Mouse (Mus musculus) macrophage (primary cell): ENCODE data around the gene Ifne. TPM values are rescaled to one million over a fixed set of nuclear protein-coding genes. Genes with fewer than 3 reads are reported as not detected.

ENCODE experiments used
- H3K27ac ChIP-seq: fragments of 350-480 bp; formaldehyde crosslinking; 2 replicates; pipeline ENCODE4 v1.9.0; 2021
- H3K36me3 ChIP-seq: fragments of 350-480 bp; formaldehyde crosslinking; 2 replicates; pipeline ENCODE4 v1.9.0; 2021; ENCODE audit errors: inconsistent target
- H3K4me3 ChIP-seq: fragments of 350-480 bp; formaldehyde crosslinking; 2 replicates; pipeline ENCODE4 v1.9.0; 2021; ENCODE audit errors: inconsistent target
- H3K79me2 ChIP-seq: fragments of 350-480 bp; formaldehyde crosslinking; 2 replicates; pipeline ENCODE4 v1.9.0; 2021; ENCODE audit errors: inconsistent target
- WGBS: methylation state at CpG from one replicate; pipeline ENCODE4 v1.1.7; 2026; ENCODE audit warnings: inconsistent platforms; ENCODE audit not compliant: missing documents; 5-methylcytosine and 5-hydroxymethylcytosine counted together
- polyA plus RNA-seq: library from polyadenylated mRNA; stranded (reverse); fragments of 250-400 nt; gene quantifications from 3 replicates; pipeline ENCODE4 v1.2.4, GENCODE M21; 2018; ENCODE audit warnings: inconsistent platforms
- total RNA-seq, 78 experiments: library from RNA; depleted of rRNA; stranded (reverse); fragments of 250-400 nt; gene quantifications; 1 replicate in 9 of 78; 2 replicates in 24 of 78; 3 replicates in 43 of 78; 4 replicates in 2 of 78; pipeline ENCODE4 v1.2.4; 2018; ENCODE audit warnings: inconsistent platforms in 56 of 78

Ifne gene
- not detected for total RNA-seq (2018; cell fraction: chromatin; rRNA removed)
- total RNA-seq (2018; cell fraction: cytosol; rRNA removed), result not detected
- total RNA-seq (2018; cell fraction: nucleus; rRNA removed), result not detected
- not detected in 3 replicates for polyA plus RNA-seq

- H3K79me2 ChIP-seq, result no peaks in the 10 kb centered on the region
- H3K27ac ChIP-seq, result no peak within 1 kb of the TSS
- H3K36me3 ChIP-seq, result no peaks in the 10 kb centered on the region
- 90% methylated on average over 8 of the region's 8 CpGs for WGBS
- H3K4me3 ChIP-seq, result no peak within 1 kb of the TSS
Observed at GRCm38 (mm10) chr4:88880101-88880500, at the start of gene Ifne. Ifne (minus strand) TSS chr4:88880201.

GRCm38 (mm10) chr4:88928341-88929102 lies 48.5 kb upstream of the Ifne start:
- no peaks in the 10 kb centered on the region for H3K79me2 ChIP-seq
- H3K36me3 ChIP-seq, result no peaks in the 10 kb centered on the region
- H3K27ac ChIP-seq, result no peak overlapping the region
- WGBS, result 86% methylated on average over 4 of the region's 4 CpGs
- H3K4me3 ChIP-seq, result no peak overlapping the region

GRCm38 (mm10) chr4:88927850-88928249 lies 47.8 kb upstream of the Ifne start:
- Histone ChIP-seq H3K79me2 (no peaks in the 10 kb centered on the region), H3K27ac (no peak overlapping the region), H3K36me3 (no peaks in the 10 kb centered on the region), H3K4me3 (no peak overlapping the region)
- WGBS, result 94% methylated on average over 2 of the region's 2 CpGs

- H3K79me2 ChIP-seq, result no peaks in the 10 kb centered on the region
- no peaks in the 10 kb centered on the region for H3K36me3 ChIP-seq
- WGBS, result no CpG with 5 or more reads among the region's 1 CpGs
- H3K4me3 ChIP-seq, result no peak overlapping the region
- H3K27ac ChIP-seq, result no peak overlapping the region
Observed at GRCm38 (mm10) chr4:88926637-88927036, 46.6 kb upstream of the Ifne start.

- Histone ChIP-seq H3K4me3 (no peak overlapping the region), H3K79me2 (no peaks in the 10 kb centered on the region), H3K27ac (no peak overlapping the region), H3K36me3 (no peaks in the 10 kb centered on the region)
- WGBS, result 93% methylated on average over 1 of the region's 1 CpGs
Observed at GRCm38 (mm10) chr4:88926082-88926481, 46.1 kb upstream of the Ifne start.

- H3K4me3 ChIP-seq, result no peak overlapping the region
- no peak overlapping the region for H3K27ac ChIP-seq
- no peaks in the 10 kb centered on the region for H3K36me3 ChIP-seq
- no peaks in the 10 kb centered on the region for H3K79me2 ChIP-seq
- 93% methylated on average over 2 of the region's 2 CpGs for WGBS
Observed at GRCm38 (mm10) chr4:88925456-88925855, 45.5 kb upstream of the Ifne start.

- H3K36me3 ChIP-seq, result no peaks in the 10 kb centered on the region
Observed at GRCm38 (mm10) chr4:88921280-88921679, 41.3 kb upstream of the Ifne start.

GRCm38 (mm10) chr4:88917770-88918460 lies 37.9 kb upstream of the Ifne start:
- no peaks in the 10 kb centered on the region for H3K36me3 ChIP-seq
- no peaks in the 10 kb centered on the region for H3K79me2 ChIP-seq
- H3K27ac ChIP-seq, result no peak overlapping the region
- 91% methylated on average over 5 of the region's 5 CpGs for WGBS
- no peak overlapping the region for H3K4me3 ChIP-seq

More at GRCm38 (mm10) chr4:88921280-88921679, 41.3 kb upstream of the Ifne start:
- Histone ChIP-seq H3K4me3 (no peak overlapping the region), H3K27ac (no peak overlapping the region), H3K79me2 (no peaks in the 10 kb centered on the region)
- 91% methylated on average over 5 of the region's 5 CpGs for WGBS

GRCm38 (mm10) chr4:88916306-88916705 lies 36.3 kb upstream of the Ifne start:
- H3K27ac ChIP-seq, result no peak overlapping the region
- H3K79me2 ChIP-seq, result no peaks in the 10 kb centered on the region
- WGBS, result 80% methylated on average over 4 of the region's 4 CpGs
- no peak overlapping the region for H3K4me3 ChIP-seq
- H3K36me3 ChIP-seq, result no peaks in the 10 kb centered on the region

GRCm38 (mm10) chr4:88913984-88914383 lies 34.0 kb upstream of the Ifne start:
- Histone ChIP-seq H3K36me3 (no peaks in the 10 kb centered on the region), H3K79me2 (no peaks in the 10 kb centered on the region), H3K4me3 (no peak overlapping the region), H3K27ac (no peak overlapping the region)
- 83% methylated on average over 1 of the region's 1 CpGs for WGBS

GRCm38 (mm10) chr4:88912882-88913281 lies 32.9 kb upstream of the Ifne start:
- 83% methylated on average over 2 of the region's 2 CpGs for WGBS
- Histone ChIP-seq H3K4me3 (no peak overlapping the region), H3K27ac (no peak overlapping the region), H3K36me3 (no peaks in the 10 kb centered on the region), H3K79me2 (no peaks in the 10 kb centered on the region)

GRCm38 (mm10) chr4:88912187-88912586 lies 32.2 kb upstream of the Ifne start:
- Histone ChIP-seq H3K27ac (no peak overlapping the region), H3K36me3 (no peaks in the 10 kb centered on the region), H3K4me3 (no peak overlapping the region), H3K79me2 (no peaks in the 10 kb centered on the region)
- 76% methylated on average over 9 of the region's 9 CpGs for WGBS

- Histone ChIP-seq H3K79me2 (no peaks in the 10 kb centered on the region), H3K36me3 (no peaks in the 10 kb centered on the region), H3K27ac (no peak overlapping the region), H3K4me3 (no peak overlapping the region)
- WGBS, result 86% methylated on average over 10 of the region's 10 CpGs
Observed at GRCm38 (mm10) chr4:88909600-88910534, 29.9 kb upstream of the Ifne start.

GRCm38 (mm10) chr4:88893201-88893754 lies 13.3 kb upstream of the Ifne start:
- no peaks in the 10 kb centered on the region for H3K36me3 ChIP-seq
- no peak overlapping the region for H3K4me3 ChIP-seq
- H3K27ac ChIP-seq, result no peak overlapping the region
- H3K79me2 ChIP-seq, result no peaks in the 10 kb centered on the region
